Mouse (Mus musculus): ENCODE data around the gene Mef2a.
A peak's percentile ranks its signal among the peaks of the same experiment; 100 is the strongest.

Gene Mef2a

GRCm38 (mm10) chr7:67243894-67244282 is 128.8 kb downstream of the Mef2a start:
- peak; percentile 31 for DNase-seq (ENCODE audit: low spot score)

DNA sequence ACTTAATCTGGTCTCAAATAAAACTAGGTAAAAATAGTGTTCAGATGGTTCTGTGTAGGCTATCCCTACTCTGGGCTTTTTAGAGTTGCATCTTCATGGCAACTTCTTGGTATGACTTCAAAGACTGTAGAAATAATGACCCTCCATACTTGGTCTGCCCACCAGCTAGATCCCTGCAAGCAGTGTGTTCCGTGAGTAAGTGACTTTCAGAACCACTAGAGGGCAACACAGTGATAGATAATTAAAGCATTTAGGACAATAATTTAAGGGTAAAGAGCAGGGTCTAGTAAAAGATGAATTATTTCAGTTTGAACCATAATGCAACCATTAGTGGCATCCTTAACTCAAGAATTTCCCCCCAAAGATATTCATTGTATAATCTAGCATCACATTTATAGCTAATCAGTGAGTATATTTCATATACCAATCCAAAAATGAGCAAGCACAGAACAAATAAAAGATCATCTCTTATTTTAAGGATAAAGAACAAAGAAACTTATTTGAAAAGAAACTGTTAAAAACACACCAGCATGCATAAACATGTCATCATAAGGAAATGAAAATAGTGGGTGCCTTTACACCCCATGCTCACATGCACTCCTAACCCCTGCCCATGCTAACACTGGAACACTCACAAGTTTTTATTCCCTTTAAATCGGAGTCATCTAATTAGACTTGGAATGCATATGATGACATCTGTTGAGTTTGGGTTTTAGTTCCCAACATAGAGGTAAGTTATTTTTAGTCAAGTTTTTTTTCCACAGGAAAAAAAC is 129.4 kb downstream of the Mef2a start:
- DNase-seq (ENCODE audit: low spot score), result peak; percentile 47

DNA sequence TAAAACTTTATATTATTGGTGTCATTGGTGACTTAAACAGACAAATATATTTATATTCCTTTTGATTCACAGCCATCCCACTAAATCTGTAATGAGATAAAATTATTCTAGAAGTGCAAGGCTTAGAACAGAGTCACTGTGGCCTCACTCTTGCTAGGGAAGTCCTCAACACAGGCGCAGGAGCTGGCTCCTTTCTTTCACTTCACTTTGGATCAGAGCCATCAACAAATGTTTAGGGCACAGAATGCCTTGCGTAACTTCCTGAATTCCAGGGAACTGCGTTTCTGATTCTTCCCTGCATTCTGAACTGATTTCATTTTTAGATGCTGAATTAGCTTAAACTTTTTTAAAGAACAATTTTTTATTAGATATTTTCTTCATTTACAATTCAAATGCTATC is 130.7 kb downstream of the Mef2a start:
- DNase-seq (ENCODE audit: low spot score), result peak; percentile 44

- DNase-seq (ENCODE audit: low spot score), result no peak
Measured at GRCm38 (mm10) chr7:67237752-67238151, 134.9 kb downstream of the Mef2a start.

DNA sequence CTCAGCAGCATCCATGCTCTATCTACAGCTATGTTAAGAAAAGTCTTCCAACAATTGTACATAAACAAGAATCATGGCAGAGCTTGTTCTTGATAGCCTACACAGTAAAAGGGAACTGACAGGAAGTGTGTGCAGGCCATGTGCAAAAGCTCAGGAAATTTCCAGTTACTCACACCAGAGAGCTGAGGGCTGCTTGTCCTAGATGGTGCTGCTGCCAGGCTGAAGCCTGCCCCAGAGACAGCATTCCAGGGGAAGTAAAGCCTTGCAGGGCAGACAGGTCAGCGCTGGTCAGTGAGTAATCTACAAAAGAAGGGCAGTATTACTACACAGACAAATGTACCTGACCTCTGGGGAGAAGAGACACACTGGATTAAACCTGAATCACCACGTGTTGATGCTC is 136.3 kb downstream of the Mef2a start:
- no peak for DNase-seq (ENCODE audit: low spot score)

DNA sequence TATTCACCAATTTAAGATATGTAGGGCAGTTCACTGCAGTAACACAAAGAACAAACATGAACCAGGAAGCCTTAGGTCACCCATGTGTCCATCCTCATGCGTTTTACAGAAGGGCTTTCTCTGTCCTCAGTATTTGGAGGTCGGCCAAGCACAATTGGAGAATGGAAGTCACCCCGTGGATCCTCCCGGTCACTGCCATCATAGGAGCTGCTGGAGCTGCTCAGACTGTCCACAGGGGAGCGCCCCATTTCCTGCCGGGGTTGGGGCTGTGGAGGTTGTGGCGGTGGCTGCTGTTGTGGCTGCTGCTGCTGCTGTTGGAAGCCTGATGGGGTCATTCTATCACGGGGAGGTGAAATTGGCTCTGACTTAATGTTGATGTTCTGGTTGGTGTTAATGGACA is 137.9 kb downstream of the Mef2a start:
- no peak for DNase-seq (ENCODE audit: low spot score)

GRCm38 (mm10) chr7:67232504-67232903 is 140.2 kb downstream of the Mef2a start:
- no peak for DNase-seq (ENCODE audit: low spot score)

- DNase-seq (ENCODE audit: low spot score), result no peak
Measured at GRCm38 (mm10) chr7:67230640-67231140, 142.0 kb downstream of the Mef2a start.

GRCm38 (mm10) chr7:67230221-67230620 is 142.4 kb downstream of the Mef2a start:
- DNase-seq (ENCODE audit: low spot score), result no peak

DNA sequence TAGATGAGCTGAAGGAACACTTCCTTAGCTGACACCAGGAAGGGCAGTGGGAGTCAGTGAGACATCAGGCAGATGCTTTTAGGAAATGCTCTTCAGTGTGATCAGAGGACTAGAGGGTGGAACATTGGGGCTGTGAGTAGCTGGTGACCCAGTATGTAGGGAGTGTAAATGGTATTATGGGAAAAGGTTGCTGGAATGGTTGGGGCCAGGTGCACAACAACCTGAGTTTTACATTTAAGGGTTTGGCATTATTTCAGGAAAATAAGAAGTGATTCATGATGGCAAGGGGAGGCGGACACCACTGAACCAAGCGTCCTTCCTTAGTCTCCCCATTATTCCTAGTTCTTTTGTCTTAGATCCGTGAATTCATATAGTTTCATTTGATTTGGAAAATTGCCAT is 143.0 kb downstream of the Mef2a start:
- no peak for DNase-seq (ENCODE audit: low spot score)

GRCm38 (mm10) chr7:67228891-67229602 is 143.6 kb downstream of the Mef2a start:
- peak; percentile 63 for DNase-seq (ENCODE audit: low spot score)

DNA sequence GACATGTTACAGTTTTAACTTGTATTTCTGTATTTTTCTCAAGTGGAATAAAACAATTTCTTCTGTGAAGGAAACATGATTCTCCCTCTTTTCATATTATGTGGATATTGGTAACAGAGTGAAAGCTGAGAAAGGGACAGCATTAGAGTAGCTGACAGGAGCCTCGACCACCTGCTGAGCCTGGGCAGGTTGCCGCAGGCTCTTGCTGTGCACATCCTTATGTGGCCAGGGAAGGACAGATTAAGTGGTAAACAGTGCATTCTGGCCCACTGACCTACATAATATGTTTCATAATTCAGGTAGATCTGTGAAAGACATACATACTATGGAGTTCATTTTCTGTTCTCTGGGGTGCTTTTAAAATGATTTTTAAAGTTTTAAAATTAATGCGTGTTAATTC is 144.3 kb downstream of the Mef2a start:
- DNase-seq (ENCODE audit: low spot score), result no peak

DNA sequence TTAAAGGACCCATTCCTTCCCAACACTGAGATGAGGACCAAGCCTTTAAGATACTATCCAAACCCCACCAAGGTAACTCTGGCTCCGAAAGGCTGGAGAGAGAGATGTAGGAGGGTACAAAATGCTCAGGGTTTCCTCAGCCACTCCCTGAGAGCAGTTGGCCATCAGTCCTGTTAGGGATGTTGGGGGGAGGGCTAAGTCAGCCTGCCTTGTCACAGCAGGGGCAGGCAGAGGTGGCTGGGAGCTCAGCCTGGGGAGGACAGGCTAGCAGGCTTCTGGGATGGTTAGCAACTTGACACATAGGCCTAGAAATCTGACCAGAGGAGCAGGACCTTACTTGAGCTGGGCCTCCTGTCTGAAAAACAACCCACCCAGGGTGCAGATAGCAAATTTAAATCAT is 145.1 kb downstream of the Mef2a start:
- no peak for DNase-seq (ENCODE audit: low spot score)

DNA sequence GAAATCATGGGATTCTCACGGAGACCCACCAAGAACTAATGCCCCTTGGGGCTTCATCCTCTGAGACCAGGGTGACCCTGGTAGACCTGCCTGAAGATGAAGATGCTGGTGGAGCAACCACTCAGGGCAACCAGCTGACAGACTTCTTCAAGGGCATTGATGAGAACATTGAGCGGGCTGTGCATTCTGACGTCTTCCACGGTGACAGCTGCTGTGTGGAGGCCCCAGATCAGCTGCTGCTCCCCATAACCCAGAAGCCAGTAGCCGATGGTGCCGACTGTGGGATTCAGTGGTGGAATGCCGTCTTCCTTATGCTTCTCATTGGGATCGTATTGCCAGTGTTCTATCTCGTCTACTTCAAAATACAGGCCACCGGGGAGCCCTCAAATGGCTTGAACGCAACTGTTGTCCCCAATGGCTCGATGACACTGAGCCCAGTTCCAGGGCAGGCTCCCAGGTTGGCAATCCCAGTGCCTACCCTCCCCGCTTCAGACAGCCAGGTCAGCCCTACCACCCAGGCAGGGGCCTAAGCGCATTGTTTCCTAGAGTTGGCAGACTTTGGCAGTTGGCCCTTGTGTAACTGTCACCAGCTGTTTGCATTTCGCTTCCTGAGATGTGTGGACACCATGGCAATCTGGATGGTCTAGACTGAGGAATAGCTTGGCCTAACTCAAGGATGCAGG is 146.6 kb downstream of the Mef2a start:
- DNase-seq (ENCODE audit: low spot score), result no peak

- DNase-seq (ENCODE audit: low spot score), result peak; percentile 91
Measured at GRCm38 (mm10) chr7:67222220-67222862, 150.3 kb downstream of the Mef2a start, which contains the start of gene Lysmd4. Lysmd4 (plus strand) TSS chr7:67222544.

DNA sequence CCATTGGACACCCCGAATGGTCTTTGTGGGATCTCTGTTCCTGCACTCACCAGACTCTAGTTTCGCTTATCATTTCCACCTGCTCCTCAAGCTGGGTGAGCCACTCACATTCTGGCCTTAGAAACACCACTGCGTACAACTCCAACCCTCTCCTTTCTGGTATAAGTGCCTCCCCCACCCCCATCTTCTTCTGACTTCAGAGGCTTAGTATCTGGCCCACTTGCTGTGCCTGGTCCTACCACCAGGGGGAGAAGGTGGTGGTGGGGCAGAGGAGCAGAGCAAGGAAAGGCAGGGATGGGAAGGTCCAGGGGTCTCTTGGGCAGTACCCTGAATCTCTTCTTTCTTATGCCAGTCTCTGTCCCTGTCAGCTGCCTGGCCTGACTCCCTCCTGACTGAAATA is 155.6 kb downstream of the Mef2a start:
- peak; percentile 50 for DNase-seq (ENCODE audit: low spot score)

- DNase-seq (ENCODE audit: low spot score), result no peak
Measured at GRCm38 (mm10) chr7:67216351-67216750, 156.3 kb downstream of the Mef2a start.

DNA sequence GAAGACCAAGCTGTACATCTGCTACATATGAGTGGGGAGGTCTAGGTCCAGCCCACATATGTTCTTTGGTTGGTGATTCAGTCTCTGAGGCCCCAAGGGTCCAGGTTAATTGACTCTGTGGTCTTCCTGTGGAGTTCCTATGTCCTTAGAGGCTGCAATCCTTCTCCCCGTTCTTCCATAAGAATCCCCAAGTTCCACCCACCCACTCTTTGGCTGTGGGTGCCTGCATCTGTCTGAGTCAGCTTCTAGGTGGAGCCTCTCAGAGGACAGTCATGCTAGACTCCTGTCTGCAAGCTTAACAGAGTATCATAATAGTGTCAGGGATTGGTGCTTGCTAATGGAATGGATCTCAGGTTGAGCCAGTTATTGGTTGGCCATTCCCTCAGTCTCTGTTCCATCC is 159.1 kb downstream of the Mef2a start:
- no peak for DNase-seq (ENCODE audit: low spot score)

DNA sequence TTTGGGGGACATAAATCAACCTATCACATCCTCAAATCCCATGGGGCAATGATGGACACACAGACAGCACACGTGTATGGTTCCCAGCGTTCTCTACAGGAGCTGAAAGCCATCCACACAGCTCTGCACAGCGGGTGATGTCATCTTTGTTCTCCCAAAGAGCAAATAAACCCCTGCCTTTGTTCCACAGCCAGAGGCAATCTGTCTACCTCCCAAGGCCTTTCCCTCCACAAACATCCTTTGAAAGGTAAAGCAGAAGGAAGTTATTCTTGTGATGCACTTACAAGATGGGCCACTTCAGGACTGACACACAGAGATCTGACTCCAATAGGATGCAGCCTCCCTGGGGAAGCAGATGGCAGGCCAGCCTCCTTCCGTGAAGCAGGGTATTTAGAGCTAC is 160.7 kb downstream of the Mef2a start:
- no peak for DNase-seq (ENCODE audit: low spot score)

- no peak for DNase-seq (ENCODE audit: low spot score)
Measured at GRCm38 (mm10) chr7:67211341-67211740, 161.3 kb downstream of the Mef2a start.

DNA sequence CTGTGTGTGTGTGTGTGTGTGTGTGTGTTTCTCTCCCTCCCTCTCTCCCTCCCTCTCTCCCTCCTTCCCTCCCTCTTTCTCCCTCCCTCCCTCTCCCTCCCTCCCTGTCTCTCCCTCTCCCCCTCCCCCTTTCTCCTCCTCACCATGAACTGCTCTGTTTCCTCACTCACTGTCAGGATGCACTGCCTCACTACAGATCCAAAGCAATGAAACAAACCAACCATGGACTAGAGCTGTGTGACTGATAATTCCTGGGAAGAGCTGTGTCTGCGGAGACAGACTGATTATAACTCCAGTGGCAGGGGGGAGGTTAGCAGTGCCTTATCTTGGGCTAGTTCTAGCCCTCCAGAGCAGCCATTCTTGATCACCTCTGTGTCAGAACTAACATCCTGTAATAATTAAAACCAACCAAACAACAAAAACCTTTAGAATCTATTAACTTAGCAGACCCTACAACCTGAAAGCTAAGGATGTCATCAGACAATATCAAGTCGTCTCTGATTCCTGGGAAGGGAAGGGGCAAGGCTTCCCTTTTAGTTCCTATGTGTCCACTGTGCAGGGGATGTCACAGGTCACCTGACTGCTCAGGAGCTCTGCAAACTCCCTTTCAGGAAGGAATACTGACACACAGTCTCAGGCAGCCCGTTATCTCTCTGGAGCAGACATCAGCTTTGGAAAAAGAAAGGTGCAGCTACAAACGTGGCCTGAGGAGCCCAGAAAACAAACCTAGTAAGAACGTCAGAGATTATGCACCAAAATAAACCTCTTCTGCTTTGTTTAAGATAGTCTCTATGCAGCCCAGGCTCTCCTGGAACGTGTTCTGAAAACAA is 162.4 kb downstream of the Mef2a start:
- no peak for DNase-seq (ENCODE audit: low spot score)

All from adipocyte (in vitro differentiated cells).